In the genomic region with DNA sequence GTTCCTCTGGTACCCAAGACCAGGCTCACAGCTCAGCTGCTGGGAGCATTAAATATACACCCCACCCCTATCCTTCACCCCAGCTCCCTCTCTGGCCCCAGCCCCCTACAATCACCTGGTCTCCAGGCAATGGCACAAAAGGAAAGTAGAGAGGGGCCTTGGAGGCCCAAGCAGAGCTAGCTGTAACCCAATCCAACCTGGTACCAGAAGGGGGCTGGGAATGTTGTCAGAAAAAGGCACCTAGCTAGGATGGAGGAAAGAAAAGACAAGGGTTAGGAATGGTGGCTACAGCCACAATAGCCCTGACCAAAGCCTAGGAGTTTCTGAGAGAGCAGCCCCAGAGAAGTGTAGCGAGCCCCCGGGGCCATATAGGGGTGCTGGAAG, we compare ENCODE assay signal across 9 mouse cellular contexts. TPM values are rescaled to one million over a fixed set of nuclear protein-coding genes. Genes with fewer than 3 reads are reported as not detected.
A peak's percentile ranks its signal among the peaks of the same experiment; 100 is the strongest.
DNase-seq lines count a peak whose midpoint lies in the region; ATAC-seq lines count a peak whose summit lies in the region.
"Had no signal": no experiment of that assay in that cellular context is flagged by ENCODE, and none has a peak within 500 bp of the region (broad histone marks: within the 10 kb centered on the region; RNA-seq: fewer than 3 reads in every experiment).

No protein-coding gene starts in this region.

- ATAC-seq in lung, embryonic 16.5 days (ENCODE audit: low read depth), result no peak
- ATAC-seq in limb, embryonic 13.5 days (ENCODE audit: low FRiP score, low read depth), result no peak
- no peak for ATAC-seq in stomach, embryonic 15.5 days (ENCODE audit: insufficient read depth, low FRiP score, low read depth)

- H3K4me3 ChIP-seq in lung, embryonic 16.5 days (ENCODE audit: low read length), result no peak overlapping the region; the same call in 1 of the 2 replicates
- H3K4me3 ChIP-seq in limb, embryonic 13.5 days, result peak overlapping the region; percentile 79; the same call in 1 of the 2 replicates
- H3K4me3 ChIP-seq in stomach, embryonic 15.5 days (replicated peaks), result no peak overlapping the region; the same call in 1 of the 2 replicates

- 46% methylated on average over 2 of the region's 2 CpGs for WGBS in lung, embryonic 16.5 days
- WGBS in limb, embryonic 13.5 days, result 57% methylated on average over 2 of the region's 2 CpGs
- 48% methylated on average over 2 of the region's 2 CpGs for WGBS in stomach, embryonic 15.5 days

- no peaks in the 10 kb centered on the region for H3K9me3 ChIP-seq in lung, embryonic 16.5 days (ENCODE audit: control insufficient read depth, low read length)
- H3K9me3 ChIP-seq in limb, embryonic 13.5 days, result no peaks in the 10 kb centered on the region
- no peaks in the 10 kb centered on the region for H3K9me3 ChIP-seq in stomach, embryonic 15.5 days

- peak overlapping the region; percentile 97 for H3K27ac ChIP-seq in lung, embryonic 16.5 days (ENCODE audit: low read length)
- peak overlapping the region; percentile 99 for H3K27ac ChIP-seq in limb, embryonic 13.5 days
- H3K27ac ChIP-seq in stomach, embryonic 15.5 days, result peak overlapping the region; percentile 96

- no peaks in the 10 kb centered on the region for H3K27me3 ChIP-seq in lung, embryonic 16.5 days (ENCODE audit: control insufficient read depth, insufficient read depth, low read depth, low read length)
- peaks cover 27% of the 10 kb centered on the region; the same call in 1 of the 2 replicates for H3K27me3 ChIP-seq in limb, embryonic 13.5 days
- H3K27me3 ChIP-seq in stomach, embryonic 15.5 days (replicated peaks), result no peaks in the 10 kb centered on the region

- peak overlapping the region; percentile 53 for H3K4me2 ChIP-seq in lung, embryonic 16.5 days (ENCODE audit: low read depth, low read length)
- H3K4me2 ChIP-seq in limb, embryonic 13.5 days (replicated peaks), result peak overlapping the region; percentile 90
- H3K4me2 ChIP-seq in stomach, embryonic 15.5 days, result peak overlapping the region; percentile 61

- no peaks in the 10 kb centered on the region for H3K36me3 ChIP-seq in lung, embryonic 16.5 days (ENCODE audit: control insufficient read depth, insufficient read depth, low read length)
- no peaks in the 10 kb centered on the region; the same call in 1 of the 2 replicates for H3K36me3 ChIP-seq in limb, embryonic 13.5 days
- no peaks in the 10 kb centered on the region for H3K36me3 ChIP-seq in stomach, embryonic 15.5 days

- peak; percentile 30 for DNase-seq in cerebellum, adult 11 months
- no peak for DNase-seq in cerebellum, postnatal 14 days
- no peak for DNase-seq in lung, postnatal 14 days
- no peak for DNase-seq in yolk sac, embryonic 10.5 days (ENCODE audit: low spot score)
- DNase-seq in adrenal gland, postnatal 4 days (ENCODE audit: low spot score in 2 of 2), result no peak

- H3K4me1 ChIP-seq in lung, embryonic 16.5 days (replicated peaks; ENCODE audit: control insufficient read depth, insufficient read depth, low read length), result peaks cover 37% of the 10 kb centered on the region
- H3K4me1 ChIP-seq in limb, embryonic 13.5 days, result peaks cover 42% of the 10 kb centered on the region
- H3K4me1 ChIP-seq in stomach, embryonic 15.5 days, result peaks cover 46% of the 10 kb centered on the region

- peak overlapping the region; percentile 92 for H3K9ac ChIP-seq in lung, embryonic 16.5 days (ENCODE audit: low read length)
- H3K9ac ChIP-seq in limb, embryonic 13.5 days, result peak overlapping the region; percentile 55
- no peak overlapping the region for H3K9ac ChIP-seq in stomach, embryonic 15.5 days

RNA-seq across cellular contexts. Expression of a gene that starts 2.5 kb away (rescaled TPM):
- polyA plus RNA-seq in lung, embryonic 16.5 days (2015; fragmentation: Nextera tagmentation; extraction: Ambion mirVana), result 14.0 and 14.7 TPM in 2 replicates
- 19.6 and 20.0 TPM in 2 replicates for polyA plus RNA-seq in limb, embryonic 13.5 days (2015; fragmentation: Nextera tagmentation; extraction: Ambion mirVana)
- 13.9 and 16.2 TPM in 2 replicates for polyA plus RNA-seq in stomach, embryonic 15.5 days (2015; fragmentation: Nextera tagmentation; extraction: Ambion mirVana)
- total RNA-seq in adrenal gland, postnatal 4 days (2021), result 100 to 1,000 TPM in 1 of 2 experiments, 10 to 100 TPM in 1; 99.7 to 111 TPM

RNA-seq across cellular contexts. Expression of a gene that starts 3.0 kb away (rescaled TPM):
- not detected in 2 replicates for polyA plus RNA-seq in lung, embryonic 16.5 days (2015; fragmentation: Nextera tagmentation; extraction: Ambion mirVana)
- 0.11 TPM in 1 of 2 replicates, not detected in the other for polyA plus RNA-seq in limb, embryonic 13.5 days (2015; fragmentation: Nextera tagmentation; extraction: Ambion mirVana)
- polyA plus RNA-seq in stomach, embryonic 15.5 days (2015; fragmentation: Nextera tagmentation; extraction: Ambion mirVana), result not detected in 2 replicates
- 1 to 10 TPM in 1 of 2 experiments, not detected in 1; 2.2 TPM for total RNA-seq in adrenal gland, postnatal 4 days (2021)
- total RNA-seq: adrenal gland, postnatal 25 days had no signal

RNA-seq across cellular contexts. Expression of a gene that starts 10.6 kb away (rescaled TPM):
- polyA plus RNA-seq in lung, embryonic 16.5 days (2015; fragmentation: Nextera tagmentation; extraction: Ambion mirVana), result 3.5 and 4.7 TPM in 2 replicates
- polyA plus RNA-seq in limb, embryonic 13.5 days (2015; fragmentation: Nextera tagmentation; extraction: Ambion mirVana), result 7.2 and 7.7 TPM in 2 replicates
- 5.3 and 6.9 TPM in 2 replicates for polyA plus RNA-seq in stomach, embryonic 15.5 days (2015; fragmentation: Nextera tagmentation; extraction: Ambion mirVana)
- 10 to 100 TPM; 17.9 to 28.3 TPM for total RNA-seq in adrenal gland, postnatal 4 days (2021)

RNA-seq across cellular contexts. Expression of a gene that starts 17.7 kb away (rescaled TPM):
- polyA plus RNA-seq in lung, embryonic 16.5 days (2015; fragmentation: Nextera tagmentation; extraction: Ambion mirVana), result 430 and 446 TPM in 2 replicates
- 480 and 513 TPM in 2 replicates for polyA plus RNA-seq in limb, embryonic 13.5 days (2015; fragmentation: Nextera tagmentation; extraction: Ambion mirVana)
- 331 and 401 TPM in 2 replicates for polyA plus RNA-seq in stomach, embryonic 15.5 days (2015; fragmentation: Nextera tagmentation; extraction: Ambion mirVana)
- total RNA-seq in adrenal gland, postnatal 4 days (2021), result 100 to 1,000 TPM; 313 TPM

RNA-seq across cellular contexts. Expression of a gene that starts 20.3 kb away (rescaled TPM):
- 21.3 and 27.3 TPM in 2 replicates for polyA plus RNA-seq in lung, embryonic 16.5 days (2015; fragmentation: Nextera tagmentation; extraction: Ambion mirVana)
- 9.0 and 10.9 TPM in 2 replicates for polyA plus RNA-seq in limb, embryonic 13.5 days (2015; fragmentation: Nextera tagmentation; extraction: Ambion mirVana)
- 19.0 and 19.8 TPM in 2 replicates for polyA plus RNA-seq in stomach, embryonic 15.5 days (2015; fragmentation: Nextera tagmentation; extraction: Ambion mirVana)
- 1 to 10 TPM; 8.3 to 8.4 TPM for total RNA-seq in adrenal gland, postnatal 4 days (2021)
